Mouse (Mus musculus): Measurements from ENCODE around the gene Rint1.
A peak's percentile ranks its signal among the peaks of the same experiment; 100 is the strongest.

Gene Rint1

GRCm38 (mm10) chr5:23864054-23864965 is 76.8 kb downstream of the Rint1 start:
- peak; percentile 1 for DNase-seq (ENCODE audit: low read depth, low spot score)

DNA sequence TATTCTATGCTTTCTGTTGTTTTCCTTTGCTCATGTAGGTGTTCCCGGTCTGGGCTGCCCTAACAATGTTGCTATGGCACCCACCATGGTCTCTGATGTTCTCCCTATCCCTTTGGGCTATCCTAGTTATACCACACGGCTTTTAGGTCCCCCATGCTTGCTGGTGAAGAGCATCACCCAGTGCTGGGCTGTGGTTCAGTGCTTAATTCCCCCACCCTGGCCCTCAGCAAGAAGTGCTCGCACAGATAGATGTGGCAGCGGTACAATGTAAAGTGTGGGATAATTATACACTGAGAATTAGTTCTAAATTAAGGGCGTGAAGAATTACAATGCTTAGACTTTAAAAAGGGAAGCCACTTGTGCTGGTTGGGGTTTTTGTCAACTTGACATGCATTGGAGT is 78.4 kb downstream of the Rint1 start:
- DNase-seq (ENCODE audit: low read depth, low spot score): no peak
